Mouse (Mus musculus) cerebellum, postnatal 4 days (tissue): ENCODE results near the gene Grap.

Experiments
- DNase-seq, 2 experiments: peaks; one replicate each; pipeline ENCODE4 v3.0.0; 2022; ENCODE audit warnings: low spot score in 2 of 2, mixed read lengths in 1 of 2

Grap gene

GRCm38 (mm10) chr11:61683907-61684731, 31.1 kb downstream of the Grap start, which contains the start of gene Fam83g:
Gene Fam83g (plus strand): TSS chr11:61684091.
- no peak for DNase-seq

DNA sequence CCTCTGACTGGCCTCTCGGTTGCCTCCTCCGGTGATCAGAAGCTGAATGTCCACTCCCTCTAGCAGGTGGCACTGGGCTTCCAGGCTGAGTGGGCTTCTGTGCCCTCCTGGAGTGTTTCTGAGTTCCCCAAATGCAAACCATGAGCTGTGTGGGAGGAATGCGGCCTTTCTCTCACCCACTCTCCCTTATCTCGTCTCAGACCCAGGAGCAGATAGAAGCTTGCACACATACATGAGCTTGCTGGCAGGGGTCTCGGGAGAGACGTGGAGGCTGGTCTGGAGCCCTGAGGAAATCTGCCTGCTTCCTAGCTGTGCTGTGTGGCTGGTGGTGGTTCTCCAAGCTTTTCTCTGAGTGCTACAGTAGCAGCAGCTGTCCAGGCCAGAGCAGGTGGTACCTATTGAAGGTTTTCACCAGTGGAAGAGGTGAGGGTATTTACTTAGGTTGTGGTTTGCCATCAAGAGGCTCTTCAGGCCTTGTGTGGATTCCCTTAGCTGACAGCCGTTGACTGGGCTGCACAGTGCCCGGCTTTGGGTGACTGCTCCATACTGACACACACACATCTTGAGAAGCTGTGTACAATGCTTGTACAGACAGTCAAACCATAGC, 32.2 kb downstream of the Grap start:
- DNase-seq: no peak

- no peak for DNase-seq
Observed at GRCm38 (mm10) chr11:61686141-61686540, 33.1 kb downstream of the Grap start.

DNA sequence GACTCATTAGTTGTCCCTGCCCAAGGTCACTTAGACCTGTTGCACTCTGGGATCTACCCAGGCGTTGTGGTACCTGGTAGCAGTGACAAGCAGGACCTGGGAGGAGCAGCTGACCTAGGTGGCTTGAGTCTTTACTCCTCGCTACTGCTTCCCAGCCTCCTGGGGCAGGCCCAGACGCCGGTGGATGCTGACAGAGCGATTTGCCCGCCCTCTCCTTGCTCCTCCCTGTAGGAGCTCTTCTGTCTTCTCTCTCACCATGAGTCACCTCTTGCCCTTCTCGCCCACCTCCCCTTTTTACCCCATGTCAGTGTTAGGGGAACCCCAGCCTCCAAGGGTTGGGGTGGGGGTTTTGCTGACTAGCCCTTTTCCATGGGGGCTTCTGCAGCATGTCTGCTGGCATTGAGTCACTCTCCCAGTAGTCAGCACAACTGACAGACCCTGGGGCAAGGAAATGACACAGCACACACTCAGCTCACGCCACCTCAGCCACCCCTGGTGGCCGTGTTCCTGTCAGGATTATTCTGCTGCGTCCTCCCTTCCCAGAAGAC, 33.9 kb downstream of the Grap start:
- DNase-seq: no peak

DNA sequence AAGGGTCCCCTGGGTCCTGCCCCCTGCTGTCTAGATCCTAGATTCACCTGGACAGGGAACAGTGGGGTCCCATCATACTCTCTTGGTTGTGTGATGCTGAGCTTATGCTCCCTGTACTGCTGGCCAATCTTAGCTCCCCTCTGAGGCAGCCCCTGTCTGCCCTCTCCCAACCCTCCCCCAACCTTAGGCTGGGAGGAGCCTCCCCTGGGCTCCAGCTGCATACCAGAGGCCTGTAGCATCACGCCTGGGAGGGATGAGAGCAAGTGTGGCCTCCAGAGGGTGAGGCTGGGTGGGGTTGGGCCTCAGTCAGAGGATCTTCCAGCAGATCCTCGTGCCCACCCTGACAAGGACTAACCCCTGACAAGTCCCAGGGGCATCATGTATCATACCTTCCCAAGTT, 34.5 kb downstream of the Grap start:
- no peak for DNase-seq

DNA sequence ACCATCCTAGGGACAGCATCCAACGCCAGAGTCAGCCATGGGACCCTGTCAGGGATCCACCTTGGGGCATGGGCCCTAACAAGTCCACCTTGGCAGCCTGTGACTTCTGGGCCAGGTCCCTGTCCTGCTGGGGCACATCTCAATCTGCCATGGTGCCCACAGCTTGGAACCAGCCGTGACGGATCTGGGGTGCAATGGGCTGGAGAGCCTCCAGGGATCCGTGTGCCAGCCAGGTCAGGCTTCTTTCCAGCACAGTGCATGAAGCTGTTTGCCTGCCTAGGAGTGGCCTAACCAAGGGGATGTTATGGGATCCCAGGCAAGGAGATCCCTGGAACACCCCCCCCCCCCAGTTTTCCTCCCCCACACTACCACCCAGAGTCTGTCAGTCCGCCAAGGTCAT, 39.9 kb downstream of the Grap start:
- DNase-seq: peak in 1 of 2 experiments; percentile 35

GRCm38 (mm10) chr11:61698852-61699251, 45.8 kb downstream of the Grap start:
- no peak for DNase-seq

DNA sequence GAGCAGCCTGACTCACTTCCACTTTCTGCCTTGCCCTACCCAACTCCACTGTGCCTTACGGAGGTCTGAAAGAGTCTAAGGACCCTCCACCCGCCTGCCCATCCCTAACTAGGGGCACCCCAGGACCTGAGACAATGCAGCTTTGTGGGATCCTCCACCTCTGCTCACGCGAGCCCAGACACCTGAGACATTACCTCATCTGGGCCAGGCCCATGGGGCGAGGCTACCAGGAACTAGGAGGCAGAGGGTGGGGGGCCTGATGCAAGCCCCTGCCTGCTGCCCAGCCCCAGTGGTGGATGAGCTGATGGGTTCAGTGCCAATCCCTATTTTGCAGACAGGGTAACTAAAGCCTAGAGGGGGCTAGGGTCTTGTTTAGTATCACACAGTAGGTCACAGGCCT, 46.4 kb downstream of the Grap start:
- no peak for DNase-seq

- peak in 1 of 2 experiments; percentile 56 for DNase-seq
Observed at GRCm38 (mm10) chr11:61699933-61700332, 46.9 kb downstream of the Grap start.

DNA sequence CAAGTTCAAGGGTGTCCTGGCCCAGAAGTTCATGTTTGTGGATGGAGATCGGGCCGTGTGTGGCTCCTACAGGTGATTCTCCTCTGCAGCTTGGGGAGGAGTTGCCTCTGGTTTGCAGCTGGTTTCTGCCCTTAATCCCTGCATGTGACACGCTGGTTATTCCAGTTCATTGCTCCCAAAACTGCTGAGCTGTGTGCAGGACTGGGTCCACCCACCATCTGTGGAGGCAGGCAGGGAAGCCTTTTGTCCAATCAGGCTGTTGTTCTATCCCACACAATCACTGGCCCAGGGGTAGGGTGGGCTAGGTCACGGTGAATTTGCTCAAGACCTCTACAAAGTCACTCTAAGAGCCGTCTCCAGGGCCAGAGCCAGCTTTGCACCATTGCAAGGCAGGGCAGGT, 48.6 kb downstream of the Grap start:
- DNase-seq: no peak

GRCm38 (mm10) chr11:61702494-61702893, 49.4 kb downstream of the Grap start:
- no peak for DNase-seq

GRCm38 (mm10) chr11:61705581-61705980, 52.5 kb downstream of the Grap start:
- DNase-seq: no peak

DNA sequence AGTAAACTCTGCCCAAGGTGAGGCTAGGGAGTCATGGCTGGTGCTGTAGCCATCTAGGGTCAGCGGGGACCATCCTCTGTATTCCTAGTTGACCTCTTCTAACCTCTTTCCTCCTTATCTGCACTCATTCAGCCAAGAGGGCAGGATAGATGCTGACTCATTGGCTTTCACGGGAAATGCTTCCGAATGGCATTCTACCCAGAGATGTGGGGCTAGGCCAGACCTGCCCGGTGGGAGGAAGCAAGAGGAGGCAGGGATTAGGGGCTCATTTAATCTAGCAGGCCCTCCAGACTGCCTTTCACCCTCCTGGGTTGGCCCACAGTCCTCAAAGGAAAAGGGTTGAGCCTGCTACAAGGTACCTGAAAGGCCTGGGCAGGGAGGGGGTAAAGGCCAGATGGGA, 53.2 kb downstream of the Grap start:
- DNase-seq: no peak

GRCm38 (mm10) chr11:61708928-61709327, 55.9 kb downstream of the Grap start:
- no peak for DNase-seq

- no peak for DNase-seq
Observed at GRCm38 (mm10) chr11:61713157-61713855, 60.2 kb downstream of the Grap start.

DNA sequence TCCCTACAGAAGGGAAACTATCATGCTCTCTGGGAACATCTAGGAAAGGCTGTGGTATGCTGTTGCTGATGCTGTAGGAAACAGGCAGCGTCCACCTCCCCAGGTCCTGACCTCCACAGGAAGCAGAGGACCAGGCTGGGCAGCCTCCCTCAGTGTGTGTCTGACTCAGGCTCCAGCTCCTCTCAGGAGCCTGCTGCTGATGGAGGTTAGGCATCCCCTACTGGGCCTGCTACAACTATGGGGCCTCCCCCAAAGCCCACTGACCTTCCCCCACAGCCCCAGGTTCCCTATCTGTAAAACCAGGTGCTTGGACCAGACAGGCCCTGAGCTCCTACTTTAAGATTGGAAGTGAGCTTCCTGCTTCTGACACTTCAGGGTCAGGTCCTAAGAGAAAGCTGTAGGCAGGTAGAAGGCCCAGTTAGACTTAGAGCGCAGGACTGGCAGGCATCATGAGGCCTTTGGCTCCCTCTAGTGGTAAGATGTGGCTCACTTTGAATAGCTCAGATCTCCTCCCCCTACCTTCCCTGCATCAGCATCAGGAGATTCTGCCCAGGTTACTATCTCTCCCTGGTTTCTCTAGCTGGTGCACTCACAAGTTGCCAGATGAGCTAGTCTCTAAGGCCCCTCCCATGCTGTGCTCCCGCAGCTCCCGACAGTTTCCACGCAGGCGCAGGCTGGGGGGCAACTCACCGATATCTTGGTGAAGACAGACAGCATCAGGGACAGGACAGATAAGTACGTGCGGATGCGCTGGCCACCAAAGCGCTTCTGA, 61.5 kb downstream of the Grap start:
- DNase-seq: peak in 1 of 2 experiments; percentile 72

DNA sequence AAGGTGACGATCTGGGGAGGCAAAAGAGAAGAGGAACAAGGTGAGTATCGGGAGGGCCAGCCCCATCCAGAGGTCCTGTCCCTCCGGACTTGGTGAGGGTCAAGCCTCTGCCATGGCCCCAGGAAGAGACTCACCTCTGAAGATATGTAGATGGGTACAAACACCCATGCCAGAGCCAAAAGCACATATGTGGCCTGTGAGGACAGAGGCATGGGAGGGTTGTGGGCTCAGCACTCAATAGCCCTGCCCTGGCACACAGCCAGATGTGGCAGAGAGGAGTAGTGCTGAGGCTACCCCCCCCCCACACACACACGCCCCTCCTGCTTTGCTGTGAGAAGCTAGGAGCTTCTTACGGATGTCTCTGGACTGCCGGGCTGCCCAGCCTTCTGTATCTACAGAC, 62.1 kb downstream of the Grap start:
- no peak for DNase-seq

GRCm38 (mm10) chr11:61717990-61718389, 64.9 kb downstream of the Grap start:
- DNase-seq: no peak

GRCm38 (mm10) chr11:61719387-61719786, 66.3 kb downstream of the Grap start:
- DNase-seq: no peak

DNA sequence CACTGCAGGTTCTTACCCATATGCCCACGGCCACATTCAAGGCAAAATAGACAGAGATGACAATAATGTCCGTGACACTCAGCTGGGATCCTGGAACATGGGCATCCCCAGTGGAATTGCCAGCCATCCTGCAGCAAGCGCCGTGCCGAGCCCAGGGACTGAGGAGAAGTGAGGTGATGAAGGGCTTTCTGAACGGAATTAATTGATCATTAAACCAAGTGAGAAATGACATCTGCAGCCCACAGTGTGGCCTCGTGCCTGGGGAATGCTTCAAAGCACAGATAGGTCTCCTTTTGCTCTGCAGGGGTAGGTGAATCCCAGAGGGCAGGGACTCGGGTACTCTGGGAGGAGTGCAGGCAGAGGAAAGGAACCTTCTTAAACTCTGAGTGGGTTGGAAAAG, 66.8 kb downstream of the Grap start:
- DNase-seq: no peak

DNA sequence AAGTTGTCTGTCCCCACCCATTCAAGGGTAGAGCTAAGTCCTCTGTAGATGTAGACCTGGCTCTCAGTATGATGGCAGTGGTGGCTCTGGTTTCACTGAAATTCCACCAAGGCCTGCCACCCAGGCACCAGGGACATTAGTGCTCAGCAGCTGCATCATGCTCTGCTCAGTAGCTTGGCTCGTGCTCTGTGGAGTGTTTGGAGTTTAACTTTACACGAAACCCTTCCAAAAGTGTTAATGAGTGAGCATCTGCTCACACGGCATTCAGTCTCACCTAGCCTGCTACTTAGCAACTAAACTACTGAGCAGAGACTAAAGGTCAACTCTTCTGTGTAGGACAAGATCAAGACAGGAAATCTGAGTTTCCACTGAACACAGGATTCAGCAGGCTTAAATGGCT, 67.6 kb downstream of the Grap start, which contains the start of gene Slc5a10:
Slc5a10 (minus strand) TSS at position 191 of the 400 bp plus-strand sequence.
- no peak for DNase-seq

DNA sequence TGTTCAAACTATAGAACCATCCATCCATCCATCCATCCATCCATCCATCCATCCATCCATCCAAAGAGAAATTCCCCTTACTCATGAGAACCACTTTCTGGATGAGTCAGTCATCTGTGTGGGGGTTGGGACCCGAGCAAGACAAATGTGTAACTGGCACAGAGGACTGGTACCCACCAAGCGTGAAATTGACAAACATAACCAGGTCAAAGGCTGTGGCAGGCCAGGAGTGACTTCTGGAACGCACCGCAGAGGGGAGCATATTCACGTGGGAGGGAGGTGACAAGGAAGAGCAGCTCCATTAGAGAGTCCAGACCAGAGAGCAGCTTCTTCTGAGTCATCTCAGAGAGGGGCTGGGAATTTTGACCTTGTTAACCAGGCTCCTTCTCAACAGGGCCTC, 69.0 kb downstream of the Grap start:
- no peak for DNase-seq
